Mouse (Mus musculus) embryonic facial prominence, embryonic 11.5 days (tissue): Measurements from ENCODE around the gene Henmt1. TPM values are rescaled to one million over a fixed set of nuclear protein-coding genes. Genes with fewer than 3 reads are reported as not detected.
A peak's percentile ranks its signal among the peaks of the same experiment; 100 is the strongest.

Source experiments
- ATAC-seq: fragments of 200-750 bp; cut with Nextera tagmentation; replicated peaks from 2 replicates; pipeline ENCODE4 v1.8.0; 2017; ENCODE audit warnings: low read depth; ENCODE audit not compliant: insufficient number of reproducible peaks, low FRiP score, low TSS enrichment
- DNase-seq: peaks from one replicate; pipeline ENCODE4 v3.0.0-alpha.2; 2015; ENCODE audit warnings: low spot score
- H3K27ac ChIP-seq: fragments of 300-500 bp; sonication (generic); replicated peaks from 2 replicates; pipeline ENCODE4 v1.5.1; 2014; ENCODE audit warnings: mild to moderate bottlenecking, low read depth, low read length, control low read depth
- H3K27me3 ChIP-seq: fragments of 300-500 bp; sonication (generic); 2 replicates; pipeline ENCODE4 v1.6.1; 2014; ENCODE audit warnings: mild to moderate bottlenecking, low read length, moderate library complexity, mixed read lengths; ENCODE audit not compliant: control insufficient read depth, insufficient read depth
- H3K36me3 ChIP-seq: fragments of 300-500 bp; sonication (generic); replicated peaks from 2 replicates; pipeline ENCODE4 v1.6.1; 2014; ENCODE audit warnings: low read depth, mild to moderate bottlenecking, low read length, moderate library complexity, mixed read lengths; ENCODE audit not compliant: control insufficient read depth, insufficient read depth
- H3K4me1 ChIP-seq: fragments of 300-500 bp; sonication (generic); 2 replicates; pipeline ENCODE4 v1.6.1; 2014; ENCODE audit warnings: low read length, mixed read lengths; ENCODE audit not compliant: control insufficient read depth, insufficient read depth
- H3K4me2 ChIP-seq: fragments of 300-500 bp; sonication (generic); 2 replicates; pipeline ENCODE4 v1.6.1; 2014; ENCODE audit warnings: low read depth, mild to moderate bottlenecking, control low read depth, low read length, moderate library complexity
- H3K4me3 ChIP-seq: fragments of 300-500 bp; sonication (generic); 2 replicates; pipeline ENCODE4 v1.5.1; 2014; ENCODE audit warnings: low read depth, low read length, control low read depth
- H3K9ac ChIP-seq: fragments of 300-500 bp; sonication (generic); replicated peaks from 2 replicates; pipeline ENCODE4 v1.6.1; 2014; ENCODE audit warnings: mild to moderate bottlenecking, control low read depth, low read length
- H3K9me3 ChIP-seq: fragments of 300-500 bp; sonication (generic); replicated peaks from 2 replicates; pipeline ENCODE4 v1.6.1; 2016; ENCODE audit warnings: mild to moderate bottlenecking, low read length, inconsistent platforms, mixed read lengths; ENCODE audit not compliant: control insufficient read depth
- WGBS: fragments of 180-500 bp; shearing (Covaris S2); extraction: QIAGEN DNeasy Blood & Tissue Kit; methylation state at CpG from one replicate; pipeline ENCODE4 v1.1.7; 2014; 5-methylcytosine and 5-hydroxymethylcytosine counted together
- polyA plus RNA-seq: library from polyadenylated mRNA; unstranded; fragments of >200 nt; fragmentation: Nextera tagmentation; extraction: Ambion mirVana; gene quantifications from 2 replicates; pipeline ENCODE4 v1.2.1, GENCODE M21; 2014

Henmt1 gene
- polyA plus RNA-seq, 1 experiment from 2014 or later, result 0.63 TPM

DNA sequence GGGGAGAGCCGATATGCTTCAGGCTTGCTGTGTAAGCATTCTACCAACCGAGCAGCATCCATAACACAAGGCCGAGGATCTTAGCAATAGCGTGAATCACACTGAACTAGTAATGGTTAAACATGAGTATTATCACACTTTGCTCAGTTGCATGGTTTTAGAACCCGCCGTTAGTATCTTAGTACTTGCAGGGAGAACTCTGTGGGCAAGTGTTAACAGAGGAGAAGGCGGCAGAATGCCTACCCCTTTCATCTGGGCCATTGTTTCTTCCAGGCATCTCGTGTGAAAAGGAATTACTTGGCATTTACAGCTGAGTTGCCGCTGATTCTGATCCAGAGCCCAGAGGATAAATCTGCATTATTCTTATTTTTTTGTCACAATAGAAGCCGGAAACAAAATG is 1.3 kb downstream of the Henmt1 start:
- Histone ChIP-seq H3K27ac (no peak overlapping the region), H3K4me2 (no peak overlapping the region), H3K9ac (no peak overlapping the region), H3K9me3 (no peaks in the 10 kb centered on the region), H3K27me3 (no peaks in the 10 kb centered on the region), H3K4me1 (no peaks in the 10 kb centered on the region), H3K36me3 (no peaks in the 10 kb centered on the region), H3K4me3 (no peak overlapping the region)
- DNase-seq (no peak), ATAC-seq (no peak)
- 86% methylated on average over 10 of the region's 10 CpGs for WGBS

DNA sequence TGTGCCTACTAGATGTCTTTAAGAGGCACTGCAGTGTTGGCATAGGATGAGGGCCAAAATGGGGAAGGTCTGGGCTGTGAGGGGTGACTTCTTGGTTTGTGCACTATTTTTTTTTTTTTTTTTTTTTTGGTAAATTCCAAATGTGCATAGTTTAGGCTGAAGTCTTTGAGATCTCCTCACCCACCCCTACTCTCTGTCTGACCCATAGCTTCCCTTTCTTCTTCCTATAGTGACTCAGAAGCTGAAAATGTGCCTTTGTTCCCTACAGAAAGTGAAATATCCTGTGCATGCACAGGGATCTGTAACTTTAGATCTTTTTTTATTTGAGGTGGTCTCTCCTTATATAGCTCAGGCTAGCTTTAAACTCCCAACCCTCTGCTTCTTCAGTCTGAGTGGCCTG is 18.3 kb downstream of the Henmt1 start:
- H3K9me3 ChIP-seq, result no peaks in the 10 kb centered on the region

GRCm38 (mm10) chr3:108959680-108960295 is 20.1 kb downstream of the Henmt1 start:
- 72% methylated on average over 13 of the region's 13 CpGs for WGBS
- ATAC-seq, result no peak

More for the DNA sequence above, 18.3 kb downstream of the Henmt1 start:
- Histone ChIP-seq H3K27me3 (no peaks in the 10 kb centered on the region), H3K9ac (no peak overlapping the region), H3K36me3 (no peaks in the 10 kb centered on the region), H3K4me2 (no peak overlapping the region), H3K4me1 (no peaks in the 10 kb centered on the region), H3K27ac (no peak overlapping the region), H3K4me3 (no peak overlapping the region)
- DNase-seq, result no peak
- no peak for ATAC-seq

DNA sequence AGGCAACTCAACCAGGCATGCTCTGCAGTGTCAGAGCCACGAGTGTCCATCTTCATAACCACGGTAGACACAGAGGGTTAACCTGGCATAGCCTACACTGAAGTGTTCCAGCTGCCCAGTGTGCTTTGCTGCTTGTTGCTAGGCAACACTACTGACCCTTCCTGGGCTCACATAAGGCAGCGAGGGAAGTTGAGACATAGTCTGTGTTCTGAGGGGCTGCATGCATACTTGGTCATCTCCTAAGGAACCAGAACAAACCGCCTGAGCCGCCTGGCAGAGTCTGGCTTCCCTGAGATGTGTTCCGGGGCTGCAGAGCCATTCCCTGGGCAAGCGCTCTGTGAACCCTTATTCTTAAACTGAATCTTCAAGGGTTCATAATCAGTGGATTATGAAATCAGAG is 21.6 kb downstream of the Henmt1 start:
- WGBS, result 44% methylated on average over 7 of the region's 7 CpGs
- no peaks in the 10 kb centered on the region for H3K9me3 ChIP-seq
- ATAC-seq (peak; percentile 74; the same call in 1 of the 2 replicates), DNase-seq (peak; percentile 5)
- no peaks in the 10 kb centered on the region for H3K36me3 ChIP-seq
- no peak overlapping the region for H3K27ac ChIP-seq
- H3K9ac ChIP-seq, result peak overlapping the region; percentile 26; the same call in 1 of the 2 replicates
- H3K4me1 ChIP-seq, result no peaks in the 10 kb centered on the region
- no peaks in the 10 kb centered on the region for H3K27me3 ChIP-seq
- H3K4me2 ChIP-seq, result no peak overlapping the region
- H3K4me3 ChIP-seq, result no peak overlapping the region

More at GRCm38 (mm10) chr3:108959680-108960295, 20.1 kb downstream of the Henmt1 start:
- H3K27ac ChIP-seq, result no peak overlapping the region
- H3K4me2 ChIP-seq, result no peak overlapping the region
- DNase-seq, result no peak
- H3K9me3 ChIP-seq, result no peaks in the 10 kb centered on the region
- no peaks in the 10 kb centered on the region for H3K4me1 ChIP-seq
- H3K9ac ChIP-seq, result no peak overlapping the region
- no peaks in the 10 kb centered on the region for H3K36me3 ChIP-seq
- no peaks in the 10 kb centered on the region for H3K27me3 ChIP-seq
- no peak overlapping the region for H3K4me3 ChIP-seq

GRCm38 (mm10) chr3:108961655-108962054 is 22.0 kb downstream of the Henmt1 start:
- H3K27ac ChIP-seq, result no peak overlapping the region

DNA sequence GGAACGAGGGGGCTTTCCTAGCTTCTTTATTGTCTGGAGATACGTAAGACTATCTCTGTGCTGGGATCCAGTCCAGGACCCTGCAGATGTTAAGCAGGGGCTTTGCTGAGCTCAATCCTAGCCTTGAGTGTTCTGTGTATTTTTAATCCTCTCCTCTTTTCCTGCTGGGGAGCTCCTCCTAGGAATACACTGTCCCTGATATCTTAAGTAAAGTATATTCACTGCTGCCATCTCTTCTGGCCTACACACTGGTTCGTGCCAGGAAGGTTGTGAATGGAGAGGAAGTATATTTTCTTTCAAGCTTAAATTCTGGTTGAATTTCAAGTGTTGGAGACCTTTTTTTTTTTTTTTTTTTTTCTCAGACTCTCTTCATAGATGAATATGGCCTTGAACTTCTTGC is 23.6 kb downstream of the Henmt1 start:
- no peak overlapping the region for H3K27ac ChIP-seq
- no peaks in the 10 kb centered on the region for H3K9me3 ChIP-seq
- no peaks in the 10 kb centered on the region for H3K27me3 ChIP-seq
- no peak for DNase-seq
- no peak overlapping the region for H3K9ac ChIP-seq
- no peak overlapping the region for H3K4me3 ChIP-seq
- WGBS, result 84% methylated on average over 3 of the region's 3 CpGs
- ATAC-seq, result no peak
- no peaks in the 10 kb centered on the region for H3K36me3 ChIP-seq
- no peaks in the 10 kb centered on the region for H3K4me1 ChIP-seq
- H3K4me2 ChIP-seq, result no peak overlapping the region

More at GRCm38 (mm10) chr3:108961655-108962054, 22.0 kb downstream of the Henmt1 start:
- WGBS, result 48% methylated on average over 6 of the region's 6 CpGs
- DNase-seq (no peak), ATAC-seq (no peak)
- H3K4me3 ChIP-seq, result no peak overlapping the region
- no peaks in the 10 kb centered on the region for H3K27me3 ChIP-seq
- no peak overlapping the region for H3K4me2 ChIP-seq
- peak overlapping the region; percentile 26; the same call in 1 of the 2 replicates for H3K9ac ChIP-seq
- no peaks in the 10 kb centered on the region for H3K4me1 ChIP-seq
- H3K36me3 ChIP-seq, result no peaks in the 10 kb centered on the region
- no peaks in the 10 kb centered on the region for H3K9me3 ChIP-seq

DNA sequence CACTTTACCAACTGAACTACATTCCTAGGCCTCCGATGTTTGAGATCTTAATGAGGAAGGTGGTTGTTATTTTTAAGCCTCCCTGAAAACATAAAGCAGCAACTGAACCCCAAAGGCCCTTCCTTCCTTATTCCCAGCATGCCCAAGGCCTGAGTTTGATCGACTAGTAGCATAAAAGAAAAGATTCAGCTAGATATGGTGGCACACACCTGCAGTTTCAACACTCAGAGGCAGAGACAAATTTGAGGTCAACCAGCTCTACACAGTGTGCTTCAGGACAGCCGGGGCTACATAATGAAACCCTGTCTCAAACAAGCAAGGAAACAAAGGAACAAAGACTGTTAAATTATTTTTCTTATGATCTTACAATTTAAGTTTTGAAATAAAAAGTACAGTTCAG is 24.1 kb downstream of the Henmt1 start:
- Histone ChIP-seq H3K27me3 (no peaks in the 10 kb centered on the region), H3K4me2 (no peak overlapping the region), H3K27ac (no peak overlapping the region), H3K9me3 (no peaks in the 10 kb centered on the region), H3K4me1 (no peaks in the 10 kb centered on the region), H3K4me3 (no peak overlapping the region), H3K36me3 (no peaks in the 10 kb centered on the region), H3K9ac (no peak overlapping the region)
- 77% methylated on average over 3 of the region's 3 CpGs for whole genome bisulfite sequencing
- DNase-seq (no peak), ATAC-seq (no peak)

DNA sequence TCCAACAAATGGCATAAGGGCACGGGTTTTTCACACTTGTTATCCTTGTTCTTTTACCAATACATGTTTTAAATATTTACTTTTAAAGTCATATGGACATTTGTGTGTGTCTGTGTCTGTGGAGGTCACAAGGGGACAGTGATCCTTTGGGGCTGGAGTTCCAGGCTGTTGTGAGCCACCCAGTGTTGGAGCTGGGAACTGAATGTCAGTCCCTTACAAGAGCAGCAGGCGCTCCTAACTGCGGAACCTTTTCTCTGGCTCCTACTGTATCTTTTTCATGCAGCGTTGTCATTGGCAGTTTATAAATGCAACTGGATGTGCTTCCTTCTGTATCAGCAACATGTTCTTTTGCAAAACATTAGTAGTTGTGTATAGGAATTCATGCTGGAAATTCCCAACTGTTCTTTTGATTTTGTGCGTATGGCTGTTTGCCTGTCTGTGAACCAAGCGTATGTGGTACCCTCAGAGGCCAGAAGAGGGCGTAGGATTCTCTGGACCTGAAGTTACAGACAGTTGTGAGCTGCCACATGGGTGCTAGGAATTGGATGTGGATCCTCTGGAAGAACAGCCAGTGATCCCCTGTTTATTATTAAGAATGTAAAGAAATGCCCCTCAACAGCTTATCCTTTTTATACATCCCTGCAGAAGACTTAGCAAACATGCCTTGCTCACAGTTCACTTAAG is 24.8 kb downstream of the Henmt1 start:
- Histone ChIP-seq H3K27me3 (no peaks in the 10 kb centered on the region), H3K36me3 (no peaks in the 10 kb centered on the region), H3K9ac (no peak overlapping the region), H3K4me1 (no peaks in the 10 kb centered on the region), H3K9me3 (no peaks in the 10 kb centered on the region), H3K4me3 (no peak overlapping the region), H3K4me2 (no peak overlapping the region), H3K27ac (no peak overlapping the region)
- DNase-seq, result no peak
- WGBS, result 77% methylated on average over 7 of the region's 7 CpGs
- no peak for ATAC-seq
